Mouse (Mus musculus): ENCODE results near the gene Relt. TPM values are rescaled to one million over a fixed set of nuclear protein-coding genes. Genes with fewer than 3 reads are reported as not detected.

Relt gene
- polyA plus RNA-seq, 1 experiment from 2014 or later = 4.8 TPM

DNA sequence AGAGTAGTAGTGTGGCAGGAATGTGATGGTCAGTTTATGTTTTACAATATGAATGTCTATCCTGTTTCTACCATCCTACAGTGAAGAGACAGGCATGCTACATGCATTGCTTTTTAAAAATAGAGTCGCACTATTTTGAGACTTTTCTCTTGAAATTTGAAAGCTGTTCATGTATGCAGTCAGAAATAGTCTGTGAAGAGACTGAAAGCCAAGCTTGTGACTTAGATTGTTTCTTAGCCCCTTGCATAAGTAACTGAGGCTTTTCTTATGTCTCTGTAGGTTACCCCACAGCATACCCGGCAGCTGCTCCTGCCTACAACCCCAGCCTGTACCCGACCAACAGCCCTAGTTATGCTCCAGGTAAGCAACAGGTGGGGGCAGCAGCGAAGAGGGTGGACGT is 50.6 kb downstream of the Relt start:
- Histone ChIP-seq H3K4me1 (peaks cover 17% of the 10 kb centered on the region), H3K36me3 (replicated peaks) (peaks cover 13% of the 10 kb centered on the region; the same call in 1 of the 2 replicates), H3K9me3 (no peaks in the 10 kb centered on the region), H3K4me3 (no peak overlapping the region), H3K27ac (replicated peaks) (no peak overlapping the region), H3K27me3 (replicated peaks; ENCODE audit: low read depth, poor library complexity, severe bottlenecking) (no peaks in the 10 kb centered on the region)
- no peak for DNase-seq (ENCODE audit: low spot score)
- 83% methylated on average over 5 of the region's 5 CpGs for WGBS

DNA sequence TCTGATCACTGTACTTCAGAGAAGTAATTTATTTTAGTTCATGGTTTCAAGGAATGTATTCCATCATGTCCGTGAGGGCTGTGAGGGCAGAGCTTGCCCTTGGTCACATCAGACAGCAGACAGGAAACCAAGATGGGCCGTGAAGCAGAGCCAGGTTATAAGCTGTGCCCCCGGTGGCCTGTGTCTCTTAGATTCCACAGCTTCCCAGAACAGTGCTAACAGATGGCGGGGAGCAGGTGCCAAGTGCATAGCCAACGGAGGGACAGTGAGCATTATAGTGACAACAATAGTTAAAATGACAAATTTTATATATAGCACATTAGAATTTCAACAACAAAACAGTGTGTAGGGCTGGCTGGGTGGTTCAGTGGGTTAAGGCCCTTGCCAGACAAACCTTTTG is 51.3 kb downstream of the Relt start:
- H3K27ac ChIP-seq (replicated peaks) = no peak overlapping the region
- H3K9me3 ChIP-seq = no peaks in the 10 kb centered on the region
- H3K4me3 ChIP-seq = no peak overlapping the region
- peaks cover 10% of the 10 kb centered on the region for H3K4me1 ChIP-seq
- H3K36me3 ChIP-seq (replicated peaks) = peaks cover 13% of the 10 kb centered on the region; the same call in 1 of the 2 replicates
- no peak for DNase-seq (ENCODE audit: low spot score)
- WGBS = 84% methylated on average over 5 of the region's 5 CpGs
- H3K27me3 ChIP-seq (replicated peaks; ENCODE audit: low read depth, poor library complexity, severe bottlenecking) = no peaks in the 10 kb centered on the region

DNA sequence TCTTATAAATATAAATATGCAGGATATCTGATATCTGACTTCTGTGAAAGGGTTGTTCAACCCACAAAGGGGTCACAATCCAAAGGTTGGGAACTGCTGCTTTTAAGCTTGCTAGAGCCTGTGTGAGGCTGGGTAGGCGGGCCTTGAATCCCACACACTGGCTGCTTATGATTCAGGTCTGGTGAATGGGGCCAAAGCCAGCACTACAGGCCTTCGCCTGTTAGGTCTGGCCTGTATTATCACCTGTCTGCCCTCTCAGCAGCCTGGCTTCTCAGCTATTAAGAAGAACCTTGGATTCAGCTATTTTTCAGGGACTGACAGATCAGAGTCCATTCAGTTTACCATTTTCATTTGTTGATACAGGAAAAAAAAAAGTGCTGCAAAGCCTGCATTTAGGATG is 57.9 kb downstream of the Relt start:
- Histone ChIP-seq H3K36me3 (replicated peaks) (no peaks in the 10 kb centered on the region; the same call in 1 of the 2 replicates), H3K4me3 (no peak overlapping the region), H3K9me3 (no peaks in the 10 kb centered on the region), H3K4me1 (peaks cover 6% of the 10 kb centered on the region; the same call in 1 of the 2 replicates), H3K27ac (replicated peaks) (no peak overlapping the region), H3K27me3 (replicated peaks; ENCODE audit: low read depth, poor library complexity, severe bottlenecking) (no peaks in the 10 kb centered on the region)
- no peak for DNase-seq (ENCODE audit: low spot score)
- WGBS = 80% methylated on average over 2 of the region's 2 CpGs

DNA sequence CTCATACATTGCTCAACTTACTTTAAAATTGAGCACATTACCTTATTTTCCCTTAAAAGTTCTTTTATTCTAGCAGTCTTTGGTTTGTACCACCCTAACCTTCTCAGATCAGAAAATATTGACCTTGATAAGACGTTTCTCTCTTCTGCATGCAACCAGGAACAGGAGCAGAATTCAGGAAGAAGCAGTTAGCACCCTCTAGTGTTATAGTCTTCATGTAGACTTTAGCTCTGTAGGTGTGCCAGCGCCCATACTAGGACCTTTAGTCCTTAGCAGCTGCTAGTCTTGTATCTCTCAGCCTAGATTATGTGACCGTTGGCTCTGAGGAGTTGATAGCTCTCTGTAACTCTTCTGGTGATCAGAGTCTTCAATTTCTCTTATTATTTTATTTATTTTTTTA is 64.4 kb downstream of the Relt start:
- no peak for DNase-seq (ENCODE audit: low spot score)
- no peaks in the 10 kb centered on the region for H3K27me3 ChIP-seq (replicated peaks; ENCODE audit: low read depth, poor library complexity, severe bottlenecking)
- H3K9me3 ChIP-seq = no peaks in the 10 kb centered on the region
- no peaks in the 10 kb centered on the region for H3K4me1 ChIP-seq
- no peak overlapping the region for H3K27ac ChIP-seq (replicated peaks)
- no peak overlapping the region for H3K4me3 ChIP-seq
- no peaks in the 10 kb centered on the region for H3K36me3 ChIP-seq (replicated peaks)
- WGBS = 70% methylated on average over 3 of the region's 3 CpGs

Small RNA genes lying within 50 kb of the gene (microRNA-seq; reads per million reads assigned to microRNA genes)
- gene Mir3102 = 181 reads per million, percentile 56 among the genes with 10 or more reads in this experiment

Other genes starting within 250 kb of the Relt start
- gene Plekhb1, start 201.0 kb downstream of the Relt start, polyA plus RNA-seq (2016; fragmentation: Nextera tagmentation; extraction: Ambion mirVana) = 4.7 and 4.8 TPM in 2 replicates
- gene Fam168a, start 156.8 kb downstream of the Relt start, polyA plus RNA-seq (2016; fragmentation: Nextera tagmentation; extraction: Ambion mirVana) = 30.3 and 31.6 TPM in 2 replicates
- 9.3 and 9.8 TPM in 2 replicates for gene Arhgef17, start 68.7 kb upstream of the Relt start, polyA plus RNA-seq (2016; fragmentation: Nextera tagmentation; extraction: Ambion mirVana)
- gene P2ry6, start 111.2 kb upstream of the Relt start, polyA plus RNA-seq (2016; fragmentation: Nextera tagmentation; extraction: Ambion mirVana) = 1.8 and 3.0 TPM in 2 replicates
- 0.31 and 0.50 TPM in 2 replicates for gene P2ry2, start 149.4 kb upstream of the Relt start, polyA plus RNA-seq (2016; fragmentation: Nextera tagmentation; extraction: Ambion mirVana)
- gene Fchsd2, start 229.4 kb upstream of the Relt start, polyA plus RNA-seq (2016; fragmentation: Nextera tagmentation; extraction: Ambion mirVana) = 18.7 and 20.9 TPM in 2 replicates

Data from embryonic facial prominence, embryonic 10.5 days (tissue).